Mouse (Mus musculus): Measurements from ENCODE around the gene Alox12. TPM values are rescaled to one million over a fixed set of nuclear protein-coding genes. Genes with fewer than 3 reads are reported as not detected.
A peak's percentile ranks its signal among the peaks of the same experiment; 100 is the strongest.

Alox12 gene
- polyA plus RNA-seq, 1 experiment from 2014 or later, result 20.0 TPM

GRCm38 (mm10) chr11:70237457-70238167, 17.5 kb downstream of the Alox12 start, which contains the start of gene 0610010K14Rik:
Gene 0610010K14Rik (minus strand): TSS chr11:70237914.
- Histone ChIP-seq H3K27me3 (ENCODE audit: insufficient read depth, low read length) (no peaks in the 10 kb centered on the region), H3K36me3 (replicated peaks; ENCODE audit: insufficient read depth, low read length) (peaks cover 11% of the 10 kb centered on the region; the same call in 1 of the 2 replicates), H3K4me3 (ENCODE audit: low read depth, low read length) (peak within 1 kb of the TSS; percentile 92), H3K4me2 (ENCODE audit: low read depth, low read length) (peak within 1 kb of the TSS; percentile 87), H3K9me3 (ENCODE audit: low read length) (no peaks in the 10 kb centered on the region), H3K27ac (ENCODE audit: low read depth) (peak within 1 kb of the TSS; percentile 94), H3K9ac (replicated peaks) (peak within 1 kb of the TSS; percentile 96), H3K4me1 (ENCODE audit: insufficient read depth) (peaks cover 21% of the 10 kb centered on the region)
- ATAC-seq (peak; percentile 92), DNase-seq (peak; percentile 98)
- TF ChIP-seq EP300 (IDR thresholded peaks at IDR 0.05; ENCODE audit: low read depth), result peak; percentile 27; the same call in 1 of the 2 replicates
- peak; percentile 79 for TF ChIP-seq CTCF (IDR thresholded peaks at IDR 0.05; ENCODE audit: low read depth)
- WGBS (ENCODE audit: insufficient replicate concordance), result under 1% methylated on average over 62 of the region's 70 CpGs

DNA sequence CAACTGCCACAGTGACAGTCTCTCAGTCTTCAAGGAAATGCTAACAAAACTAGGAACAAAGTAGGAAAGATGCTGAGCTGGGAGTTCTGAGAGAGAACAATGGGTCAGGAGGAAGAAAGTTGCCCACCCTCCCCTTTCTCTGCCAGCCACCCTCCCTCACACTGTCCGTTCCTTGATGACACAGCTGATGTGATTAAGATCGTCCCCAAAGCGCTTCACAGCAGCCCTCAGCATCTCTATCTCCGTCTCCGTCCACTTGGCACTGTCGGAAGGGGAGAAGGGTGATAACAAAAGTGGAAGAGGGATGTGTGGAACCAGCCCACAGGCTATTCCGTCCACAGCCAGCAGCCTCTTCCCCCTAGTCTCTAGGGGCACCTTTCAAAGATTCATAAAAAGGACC, 18.4 kb downstream of the Alox12 start:
- H3K9ac ChIP-seq (replicated peaks), result peak overlapping the region; percentile 96
- 11% methylated on average over 7 of the region's 7 CpGs for WGBS (ENCODE audit: insufficient replicate concordance)
- peak overlapping the region; percentile 94 for H3K27ac ChIP-seq (ENCODE audit: low read depth)
- H3K9me3 ChIP-seq (ENCODE audit: low read length), result no peaks in the 10 kb centered on the region
- DNase-seq (no peak), ATAC-seq (no peak)
- peak overlapping the region; percentile 87 for H3K4me2 ChIP-seq (ENCODE audit: low read depth, low read length)
- peak overlapping the region; percentile 92 for H3K4me3 ChIP-seq (ENCODE audit: low read depth, low read length)
- H3K36me3 ChIP-seq (replicated peaks; ENCODE audit: insufficient read depth, low read length), result peaks cover 11% of the 10 kb centered on the region; the same call in 1 of the 2 replicates
- no peaks in the 10 kb centered on the region for H3K27me3 ChIP-seq (ENCODE audit: insufficient read depth, low read length)
- TF ChIP-seq CTCF (IDR thresholded peaks at IDR 0.05; ENCODE audit: low read depth) (no peak), EP300 (IDR thresholded peaks at IDR 0.05; ENCODE audit: low read depth) (no peak)
- peaks cover 21% of the 10 kb centered on the region for H3K4me1 ChIP-seq (ENCODE audit: insufficient read depth)

GRCm38 (mm10) chr11:70235254-70235900, 19.8 kb downstream of the Alox12 start:
- H3K27ac ChIP-seq (ENCODE audit: low read depth), result no peak overlapping the region
- no peaks in the 10 kb centered on the region for H3K27me3 ChIP-seq (ENCODE audit: insufficient read depth, low read length)
- 81% methylated on average over 12 of the region's 12 CpGs for WGBS (ENCODE audit: insufficient replicate concordance)
- DNase-seq, result no peak
- peaks cover 11% of the 10 kb centered on the region; the same call in 1 of the 2 replicates for H3K36me3 ChIP-seq (replicated peaks; ENCODE audit: insufficient read depth, low read length)
- H3K4me3 ChIP-seq (ENCODE audit: low read depth, low read length), result no peak overlapping the region
- TF ChIP-seq EP300 (IDR thresholded peaks at IDR 0.05; ENCODE audit: low read depth) (no peak), CTCF (IDR thresholded peaks at IDR 0.05; ENCODE audit: low read depth) (no peak)
- no peaks in the 10 kb centered on the region for H3K9me3 ChIP-seq (ENCODE audit: low read length)
- peaks cover 17% of the 10 kb centered on the region for H3K4me1 ChIP-seq (ENCODE audit: insufficient read depth)
- no peak for ATAC-seq
- no peak overlapping the region for H3K4me2 ChIP-seq (ENCODE audit: low read depth, low read length)
- H3K9ac ChIP-seq (replicated peaks), result no peak overlapping the region

GRCm38 (mm10) chr11:70234497-70234896, 20.7 kb downstream of the Alox12 start:
- Histone ChIP-seq H3K27ac (ENCODE audit: low read depth) (no peak overlapping the region), H3K4me1 (ENCODE audit: insufficient read depth) (peaks cover 23% of the 10 kb centered on the region), H3K27me3 (ENCODE audit: insufficient read depth, low read length) (peaks cover 8% of the 10 kb centered on the region), H3K36me3 (replicated peaks; ENCODE audit: insufficient read depth, low read length) (peaks cover 11% of the 10 kb centered on the region; the same call in 1 of the 2 replicates), H3K9ac (replicated peaks) (no peak overlapping the region), H3K4me2 (ENCODE audit: low read depth, low read length) (no peak overlapping the region), H3K9me3 (ENCODE audit: low read length) (no peaks in the 10 kb centered on the region), H3K4me3 (ENCODE audit: low read depth, low read length) (no peak overlapping the region)
- no peak for DNase-seq
- no peak for ATAC-seq
- 51% methylated on average over 8 of the region's 8 CpGs for WGBS (ENCODE audit: insufficient replicate concordance)
- TF ChIP-seq EP300 (IDR thresholded peaks at IDR 0.05; ENCODE audit: low read depth) (no peak), CTCF (IDR thresholded peaks at IDR 0.05; ENCODE audit: low read depth) (no peak)

GRCm38 (mm10) chr11:70234037-70234436, 21.1 kb downstream of the Alox12 start:
- H3K4me2 ChIP-seq (ENCODE audit: low read depth, low read length), result no peak overlapping the region
- peaks cover 13% of the 10 kb centered on the region for H3K27me3 ChIP-seq (ENCODE audit: insufficient read depth, low read length)
- peaks cover 11% of the 10 kb centered on the region; the same call in 1 of the 2 replicates for H3K36me3 ChIP-seq (replicated peaks; ENCODE audit: insufficient read depth, low read length)
- H3K9me3 ChIP-seq (ENCODE audit: low read length), result no peaks in the 10 kb centered on the region
- H3K4me3 ChIP-seq (ENCODE audit: low read depth, low read length), result no peak overlapping the region
- H3K9ac ChIP-seq (replicated peaks), result no peak overlapping the region
- TF ChIP-seq CTCF (IDR thresholded peaks at IDR 0.05; ENCODE audit: low read depth) (no peak), EP300 (IDR thresholded peaks at IDR 0.05; ENCODE audit: low read depth) (no peak)
- 45% methylated on average over 5 of the region's 5 CpGs for WGBS (ENCODE audit: insufficient replicate concordance)
- H3K27ac ChIP-seq (ENCODE audit: low read depth), result no peak overlapping the region
- H3K4me1 ChIP-seq (ENCODE audit: insufficient read depth), result peaks cover 28% of the 10 kb centered on the region
- DNase-seq (no peak), ATAC-seq (no peak)

GRCm38 (mm10) chr11:70233016-70233415, 22.1 kb downstream of the Alox12 start:
- no peak for TF ChIP-seq CTCF (IDR thresholded peaks at IDR 0.05; ENCODE audit: low read depth)
- no peak for TF ChIP-seq EP300 (IDR thresholded peaks at IDR 0.05; ENCODE audit: low read depth)
- Histone ChIP-seq H3K9me3 (ENCODE audit: low read length) (no peaks in the 10 kb centered on the region), H3K4me2 (ENCODE audit: low read depth, low read length) (no peak overlapping the region), H3K9ac (replicated peaks) (no peak overlapping the region), H3K27ac (ENCODE audit: low read depth) (no peak overlapping the region), H3K4me1 (ENCODE audit: insufficient read depth) (peaks cover 28% of the 10 kb centered on the region), H3K27me3 (ENCODE audit: insufficient read depth, low read length) (peaks cover 21% of the 10 kb centered on the region), H3K4me3 (ENCODE audit: low read depth, low read length) (no peak overlapping the region), H3K36me3 (replicated peaks; ENCODE audit: insufficient read depth, low read length) (peaks cover 11% of the 10 kb centered on the region; the same call in 1 of the 2 replicates)
- DNase-seq, result no peak
- WGBS (ENCODE audit: insufficient replicate concordance), result 50% methylated on average over 8 of the region's 8 CpGs
- ATAC-seq, result no peak
